Mouse (Mus musculus) heart, adult 2 months (tissue): Measurements from ENCODE around the gene Olfr1157.

Source experiments
- CTCF ChIP-seq: fragments of 200-600 bp; IDR thresholded peaks from 2 replicates; pipeline ENCODE4 v1.8.1; 2022; ENCODE audit warnings: antibody characterized with exemption, mild to moderate bottlenecking, moderate library complexity
- EP300 ChIP-seq: fragments of 200-500 bp; IDR thresholded peaks from 2 replicates; pipeline ENCODE4 v1.6.1; 2011; ENCODE audit warnings: low read depth, low read length, control low read depth; ENCODE audit not compliant: insufficient read depth
- POLR2A ChIP-seq: fragments of 200-500 bp; IDR thresholded peaks from 2 replicates; pipeline ENCODE4 v1.6.1; 2011; ENCODE audit warnings: mild to moderate bottlenecking, low read depth, low read length, control low read depth; ENCODE audit not compliant: insufficient read depth

- TF ChIP-seq EP300 = no peak
- no peak for TF ChIP-seq CTCF
- no peak for TF ChIP-seq POLR2A
Observed at GRCm38 (mm10) chr2:87968199-87968598, at the start of gene Olfr1157.
